Comparison of ENCODE assay signal across 9 mouse cellular contexts in the genomic region with DNA sequence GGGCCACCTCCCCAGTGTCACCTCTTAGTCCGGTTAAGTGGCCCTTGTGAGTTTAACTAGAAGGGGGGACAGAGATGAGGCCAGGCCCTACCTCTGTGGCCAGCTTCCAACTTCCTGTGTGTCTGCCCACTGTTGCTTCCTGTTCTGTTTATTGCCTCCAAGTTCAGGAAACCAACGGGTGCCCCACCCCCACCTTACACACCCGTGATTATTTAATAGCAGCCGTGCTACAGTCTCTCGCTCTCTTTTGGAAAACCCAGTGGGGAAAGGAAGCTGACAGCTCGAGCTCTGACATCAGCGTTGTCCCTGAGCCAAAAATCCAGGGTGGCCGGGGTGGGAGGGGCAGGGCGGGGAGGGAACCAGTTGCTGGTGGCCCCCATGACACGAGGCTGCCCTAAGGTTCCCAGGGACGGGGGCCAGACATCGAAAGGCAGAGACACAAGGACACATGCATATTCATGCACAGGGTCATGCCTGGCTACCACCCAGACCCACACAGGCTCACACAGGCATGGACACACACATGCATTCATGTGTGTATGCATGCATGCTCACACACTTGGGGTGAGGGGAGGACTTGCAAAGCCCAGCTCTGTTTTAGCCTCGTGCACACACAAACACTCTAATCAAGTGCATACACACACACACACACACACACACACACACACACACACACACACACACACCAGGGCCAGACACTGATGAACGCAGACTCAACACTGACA. TPM values are rescaled to one million over a fixed set of nuclear protein-coding genes. Genes with fewer than 3 reads are reported as not detected.
DNase-seq lines count a peak whose midpoint lies in the region; ATAC-seq and TF ChIP-seq lines count a peak whose summit lies in the region.
"Had no signal": no experiment of that assay in that cellular context is flagged by ENCODE, and none has a peak within 500 bp of the region (broad histone marks: within the 10 kb centered on the region; RNA-seq: fewer than 3 reads in every experiment).

No protein-coding gene starts in this region.

- no peaks in the 10 kb centered on the region for H3K36me3 ChIP-seq in embryonic facial prominence, embryonic 10.5 days (replicated peaks)
- no peaks in the 10 kb centered on the region for H3K36me3 ChIP-seq in intestine, embryonic 14.5 days (ENCODE audit: control insufficient read depth, insufficient read depth, low read length)
- no peaks in the 10 kb centered on the region for H3K36me3 ChIP-seq in liver, postnatal 0 days (replicated peaks; ENCODE audit: insufficient read depth, low read length)

- peaks cover 44% of the 10 kb centered on the region for H3K4me1 ChIP-seq in embryonic facial prominence, embryonic 10.5 days
- H3K4me1 ChIP-seq in intestine, embryonic 14.5 days (replicated peaks; ENCODE audit: control insufficient read depth, insufficient read depth, low read length) = peaks cover 34% of the 10 kb centered on the region
- peaks cover 26% of the 10 kb centered on the region for H3K4me1 ChIP-seq in liver, postnatal 0 days (ENCODE audit: insufficient read depth)

- no peak overlapping the region for H3K9ac ChIP-seq in intestine, embryonic 14.5 days (ENCODE audit: low read length)
- H3K9ac ChIP-seq in liver, postnatal 0 days (replicated peaks) = no peak overlapping the region

- peaks cover 51% of the 10 kb centered on the region for H3K27me3 ChIP-seq in embryonic facial prominence, embryonic 10.5 days (replicated peaks; ENCODE audit: low read depth, poor library complexity, severe bottlenecking)
- H3K27me3 ChIP-seq in intestine, embryonic 14.5 days (replicated peaks; ENCODE audit: control insufficient read depth, insufficient read depth, low read length) = peaks cover 11% of the 10 kb centered on the region
- peaks cover 9% of the 10 kb centered on the region for H3K27me3 ChIP-seq in liver, postnatal 0 days (ENCODE audit: insufficient read depth, low read length)

- intact Hi-C loops in left cerebral cortex, postnatal 4 days (cut with DNase I) = loop anchor here (10.0 kb wide), 1 partner anchor 604 kb away; no protein-coding TSS in a partner anchor

- no peak for TF ChIP-seq CTCF in liver, postnatal 0 days (IDR thresholded peaks at IDR 0.05; ENCODE audit: low read depth)

- peak; percentile 41 for DNase-seq in left cerebral cortex, postnatal 4 days
- no peak for DNase-seq in left cerebral cortex, adult 9 months (ENCODE audit: low spot score in 2 of 2)
- no peak for DNase-seq in embryonic facial prominence, embryonic 10.5 days (ENCODE audit: low spot score)
- DNase-seq in intestine, embryonic 14.5 days (ENCODE audit: low spot score) = peak; percentile 69
- DNase-seq in liver, postnatal 0 days = no peak
- DNase-seq in spleen, adult 18-20 months = no peak
- DNase-seq in layer of hippocampus, adult 9-11 months = no peak
- no peak for DNase-seq in thymus, adult 18-20 months

- peak overlapping the region; percentile 13; the same call in 1 of the 2 replicates for H3K4me2 ChIP-seq in intestine, embryonic 14.5 days (ENCODE audit: low read length)
- peak overlapping the region; percentile 51 for H3K4me2 ChIP-seq in liver, postnatal 0 days (ENCODE audit: low read depth, low read length)

- WGBS in embryonic facial prominence, embryonic 10.5 days = 63% methylated on average over 14 of the region's 14 CpGs
- 30% methylated on average over 14 of the region's 14 CpGs for WGBS in intestine, embryonic 14.5 days
- WGBS in liver, postnatal 0 days (ENCODE audit: insufficient replicate concordance) = 24% methylated on average over 14 of the region's 14 CpGs

- ATAC-seq in intestine, embryonic 14.5 days (replicated peaks; ENCODE audit: low FRiP score, low TSS enrichment, low read depth) = no peak
- no peak for ATAC-seq in liver, postnatal 0 days

- peak overlapping the region; percentile 41; the same call in 1 of the 2 replicates for H3K27ac ChIP-seq in embryonic facial prominence, embryonic 10.5 days (replicated peaks)
- no peak overlapping the region for H3K27ac ChIP-seq in intestine, embryonic 14.5 days (ENCODE audit: low read depth)
- 0 out of 2 replicates have a peak overlapping the region, but pooled peaks have one; percentile 8 for H3K27ac ChIP-seq in liver, postnatal 0 days (ENCODE audit: low read depth)

- no peak for TF ChIP-seq EP300 in liver, postnatal 0 days (IDR thresholded peaks at IDR 0.05; ENCODE audit: low read depth)

- no peak overlapping the region for H3K4me3 ChIP-seq in embryonic facial prominence, embryonic 10.5 days
- H3K4me3 ChIP-seq in intestine, embryonic 14.5 days (ENCODE audit: low read depth, low read length) = no peak overlapping the region
- no peak overlapping the region for H3K4me3 ChIP-seq in liver, postnatal 0 days (ENCODE audit: low read depth, low read length)

- H3K9me3 ChIP-seq in embryonic facial prominence, embryonic 10.5 days = no peaks in the 10 kb centered on the region
- H3K9me3 ChIP-seq in intestine, embryonic 14.5 days (ENCODE audit: control insufficient read depth, low read length) = no peaks in the 10 kb centered on the region
- H3K9me3 ChIP-seq in liver, postnatal 0 days (ENCODE audit: low read length) = no peaks in the 10 kb centered on the region

RNA-seq across cellular contexts. Expression of gene Lif, which starts 3.3 kb away (rescaled TPM):
- total RNA-seq in left cerebral cortex, postnatal 4 days (2021) = under 1 TPM; 0.08 TPM
- polyA plus RNA-seq in embryonic facial prominence, embryonic 10.5 days (2016; fragmentation: Nextera tagmentation; extraction: Ambion mirVana) = 0.09 and 0.36 TPM in 2 replicates
- 0.05 and 0.11 TPM in 2 replicates for polyA plus RNA-seq in intestine, embryonic 14.5 days (2014; fragmentation: Nextera tagmentation; extraction: Ambion mirVana)
- not detected in 2 replicates for polyA plus RNA-seq in liver, postnatal 0 days (2015; fragmentation: Nextera tagmentation; extraction: Ambion mirVana)
- polyA plus RNA-seq: neural tube, embryonic 11.5 days had no signal

RNA-seq across cellular contexts. Expression of gene Osm, which starts 24.4 kb away (rescaled TPM):
- under 1 TPM in 1 of 2 experiments, not detected in 1; 0.30 TPM for total RNA-seq in left cerebral cortex, postnatal 4 days (2021)
- not detected in 2 replicates for polyA plus RNA-seq in embryonic facial prominence, embryonic 10.5 days (2016; fragmentation: Nextera tagmentation; extraction: Ambion mirVana)
- polyA plus RNA-seq in intestine, embryonic 14.5 days (2014; fragmentation: Nextera tagmentation; extraction: Ambion mirVana) = not detected in 2 replicates
- 0.58 and 1.3 TPM in 2 replicates for polyA plus RNA-seq in liver, postnatal 0 days (2015; fragmentation: Nextera tagmentation; extraction: Ambion mirVana)
- polyA plus RNA-seq: neural tube, embryonic 11.5 days had no signal

RNA-seq across cellular contexts. Expression of gene Castor1, which starts 42.6 kb away (rescaled TPM):
- total RNA-seq in left cerebral cortex, postnatal 4 days (2021) = 1 to 10 TPM; 1.8 to 1.9 TPM
- 2.2 and 2.4 TPM in 2 replicates for polyA plus RNA-seq in embryonic facial prominence, embryonic 10.5 days (2016; fragmentation: Nextera tagmentation; extraction: Ambion mirVana)
- polyA plus RNA-seq in intestine, embryonic 14.5 days (2014; fragmentation: Nextera tagmentation; extraction: Ambion mirVana) = 1.3 and 2.0 TPM in 2 replicates
- polyA plus RNA-seq in liver, postnatal 0 days (2015; fragmentation: Nextera tagmentation; extraction: Ambion mirVana) = 1.8 and 2.0 TPM in 2 replicates

Comparison
In these comparisons a context has a peak if more than half of its experiments do, and no peak if none do; other contexts are left out.
1. DNase-seq: peak in left cerebral cortex, postnatal 4 days (single experiment) and intestine, embryonic 14.5 days (single experiment); none in left cerebral cortex, adult 9 months (0 of 2), embryonic facial prominence, embryonic 10.5 days (single experiment), liver, postnatal 0 days (single experiment), spleen, adult 18-20 months (0 of 2), layer of hippocampus, adult 9-11 months (single experiment) and thymus, adult 18-20 months (0 of 2).